Mouse (Mus musculus): ENCODE results near the gene Nudt4. TPM values are rescaled to one million over a fixed set of nuclear protein-coding genes. Genes with fewer than 3 reads are reported as not detected.

Nudt4 gene
- polyA plus RNA-seq, 1 experiment from 2014 or later = 82.2 TPM

DNA sequence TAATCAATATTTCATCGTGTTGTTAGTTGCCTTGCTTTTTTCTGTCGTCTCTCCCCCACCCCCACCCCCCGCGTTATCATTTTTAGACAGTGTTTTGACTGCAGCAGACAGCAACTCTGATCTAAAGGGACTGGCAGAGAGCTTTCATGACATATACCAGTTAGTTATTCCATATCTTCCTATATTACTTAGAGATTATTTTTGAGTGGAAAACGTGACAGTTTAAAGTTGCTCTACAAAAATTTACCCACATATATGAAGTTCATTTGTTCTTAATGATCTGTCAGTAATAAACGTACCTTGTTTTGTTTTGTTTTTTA is 27.8 kb downstream of the Nudt4 start:
- no peak overlapping the region for H3K9ac ChIP-seq
- no peaks in the 10 kb centered on the region for H3K36me3 ChIP-seq
- no peak for ATAC-seq (ENCODE audit: insufficient number of reproducible peaks, low FRiP score, low TSS enrichment, low read depth)
- no peaks in the 10 kb centered on the region for H3K27me3 ChIP-seq
- 88% methylated on average over 6 of the region's 6 CpGs for WGBS
- no peak overlapping the region for H3K4me3 ChIP-seq (replicated peaks)
- H3K4me1 ChIP-seq = peaks cover 5% of the 10 kb centered on the region; the same call in 1 of the 2 replicates
- H3K27ac ChIP-seq (replicated peaks) = no peak overlapping the region
- H3K9me3 ChIP-seq (replicated peaks) = no peaks in the 10 kb centered on the region
- H3K4me2 ChIP-seq (replicated peaks) = no peak overlapping the region

DNA sequence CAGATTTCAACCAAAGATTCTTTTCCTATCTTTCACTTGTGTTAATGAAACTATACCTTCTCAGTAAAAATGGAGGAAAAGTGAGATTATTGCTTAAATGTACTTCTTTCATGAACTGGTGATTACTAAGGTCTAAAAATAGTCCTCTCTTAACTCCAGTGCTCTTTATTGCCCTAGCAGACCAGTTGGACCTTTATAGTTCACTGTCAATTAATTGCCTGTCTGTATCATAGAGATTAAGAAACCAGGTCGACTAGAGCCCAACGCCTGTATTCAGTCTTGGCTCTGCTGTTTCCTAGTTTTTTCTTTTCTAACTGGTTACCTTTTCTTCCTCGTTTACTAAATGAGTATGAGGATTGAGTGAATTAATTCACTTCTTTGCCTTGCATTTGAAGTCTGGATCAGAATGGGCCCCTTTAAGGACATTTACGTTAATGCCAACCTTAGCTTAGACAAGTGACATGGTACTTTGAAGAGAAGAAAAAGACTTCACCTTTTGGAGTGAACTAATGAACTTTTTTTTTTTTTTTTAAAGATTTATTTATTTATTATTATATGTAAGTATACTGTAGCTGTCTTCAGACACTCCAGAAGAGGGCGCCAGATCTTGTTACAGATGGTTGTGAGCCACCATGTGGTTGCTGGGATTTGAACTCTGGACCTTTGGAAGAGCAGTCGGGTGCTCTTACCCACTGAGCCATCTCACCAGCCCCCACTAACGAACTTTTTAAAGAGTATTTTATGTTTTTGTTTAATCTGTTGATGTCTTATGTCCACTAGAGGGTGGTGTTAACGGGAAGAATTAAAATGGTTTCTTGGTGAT is 28.3 kb downstream of the Nudt4 start:
- Histone ChIP-seq H3K9ac (no peak overlapping the region), H3K4me1 (peaks cover 8% of the 10 kb centered on the region), H3K9me3 (replicated peaks) (no peaks in the 10 kb centered on the region), H3K36me3 (no peaks in the 10 kb centered on the region), H3K4me2 (replicated peaks) (no peak overlapping the region), H3K4me3 (replicated peaks) (no peak overlapping the region), H3K27ac (replicated peaks) (no peak overlapping the region), H3K27me3 (no peaks in the 10 kb centered on the region)
- no peak for ATAC-seq (ENCODE audit: insufficient number of reproducible peaks, low FRiP score, low TSS enrichment, low read depth)
- WGBS = 90% methylated on average over 8 of the region's 8 CpGs

GRCm38 (mm10) chr10:95533382-95533781 is 30.6 kb downstream of the Nudt4 start:
- H3K4me1 ChIP-seq = peaks cover 19% of the 10 kb centered on the region
- H3K4me2 ChIP-seq (replicated peaks) = no peak overlapping the region
- no peaks in the 10 kb centered on the region for H3K36me3 ChIP-seq
- no peaks in the 10 kb centered on the region for H3K27me3 ChIP-seq
- no peak overlapping the region for H3K27ac ChIP-seq (replicated peaks)
- no peak overlapping the region for H3K9ac ChIP-seq
- 92% methylated on average over 7 of the region's 7 CpGs for WGBS
- ATAC-seq (ENCODE audit: insufficient number of reproducible peaks, low FRiP score, low TSS enrichment, low read depth) = no peak
- H3K4me3 ChIP-seq (replicated peaks) = no peak overlapping the region
- H3K9me3 ChIP-seq (replicated peaks) = no peaks in the 10 kb centered on the region

GRCm38 (mm10) chr10:95532916-95533315 is 31.0 kb downstream of the Nudt4 start:
- Histone ChIP-seq H3K9ac (no peak overlapping the region), H3K4me2 (replicated peaks) (no peak overlapping the region), H3K4me1 (peaks cover 22% of the 10 kb centered on the region), H3K9me3 (replicated peaks) (no peaks in the 10 kb centered on the region), H3K4me3 (replicated peaks) (no peak overlapping the region), H3K36me3 (no peaks in the 10 kb centered on the region), H3K27ac (replicated peaks) (no peak overlapping the region), H3K27me3 (no peaks in the 10 kb centered on the region)
- no peak for ATAC-seq (ENCODE audit: insufficient number of reproducible peaks, low FRiP score, low TSS enrichment, low read depth)
- 89% methylated on average over 5 of the region's 5 CpGs for WGBS

DNA sequence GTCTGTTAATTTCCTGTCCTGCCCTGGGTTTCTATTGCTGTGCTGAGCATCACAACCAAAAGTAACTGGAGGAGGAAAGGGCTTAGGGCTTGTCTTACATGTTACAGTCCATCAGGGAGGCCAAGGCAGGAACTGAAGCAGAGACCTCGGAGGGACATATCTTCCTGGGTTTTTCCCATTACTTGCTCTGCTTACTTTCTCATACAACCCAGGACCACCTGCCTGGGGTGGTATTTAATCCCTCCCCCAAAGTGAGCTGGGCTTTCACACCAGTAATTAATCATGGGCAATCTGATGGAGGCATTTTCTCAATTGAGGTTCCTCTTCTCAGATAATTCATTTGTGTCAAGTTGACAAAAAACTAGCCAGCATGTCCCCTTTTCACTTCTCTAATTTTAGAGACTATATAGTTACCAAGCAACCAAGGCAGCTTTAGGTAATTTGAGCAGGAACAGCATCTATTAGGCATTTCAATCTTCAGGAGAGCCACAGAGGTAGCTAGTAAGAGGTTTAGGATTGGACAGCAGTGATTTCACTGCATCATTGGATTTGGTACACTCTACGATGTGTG is 33.3 kb downstream of the Nudt4 start:
- Histone ChIP-seq H3K9ac (no peak overlapping the region), H3K4me2 (replicated peaks) (no peak overlapping the region), H3K9me3 (replicated peaks) (no peaks in the 10 kb centered on the region), H3K36me3 (no peaks in the 10 kb centered on the region), H3K4me1 (peaks cover 29% of the 10 kb centered on the region), H3K4me3 (replicated peaks) (no peak overlapping the region), H3K27ac (replicated peaks) (no peak overlapping the region), H3K27me3 (no peaks in the 10 kb centered on the region)
- ATAC-seq (ENCODE audit: insufficient number of reproducible peaks, low FRiP score, low TSS enrichment, low read depth) = no peak
- 78% methylated on average over 2 of the region's 2 CpGs for WGBS

DNA sequence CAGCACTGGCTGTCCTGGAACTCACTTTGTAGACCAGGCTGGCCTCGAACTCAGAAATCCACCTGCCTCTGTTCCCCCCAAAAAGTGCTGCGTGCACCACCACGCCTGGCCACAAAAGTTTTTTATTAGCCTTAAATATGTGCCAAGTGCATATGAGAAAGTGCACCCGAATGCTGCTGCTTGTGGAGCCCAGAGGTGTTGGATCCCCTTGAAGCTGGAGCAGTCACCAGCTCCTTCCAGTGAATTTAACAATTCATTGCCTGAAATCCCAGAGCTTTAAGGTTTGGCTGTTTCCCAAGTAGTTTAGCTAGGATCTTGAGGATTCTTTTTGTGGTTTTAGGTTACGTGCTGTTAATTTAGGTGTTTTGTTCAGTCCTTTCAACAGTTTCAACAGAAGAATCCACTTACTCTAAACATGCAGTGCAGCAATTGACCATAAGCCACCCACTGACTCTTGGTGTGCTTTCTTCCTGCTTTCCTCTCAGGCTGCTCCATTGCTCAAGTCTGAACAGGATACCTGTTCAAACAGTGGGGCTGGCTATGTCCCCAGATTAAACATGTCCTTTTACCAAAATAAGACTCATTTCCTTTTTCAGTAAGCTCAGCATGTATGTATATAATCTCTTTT is 37.3 kb downstream of the Nudt4 start:
- no peaks in the 10 kb centered on the region for H3K27me3 ChIP-seq
- 47% methylated on average over 5 of the region's 5 CpGs for WGBS
- ATAC-seq (ENCODE audit: insufficient number of reproducible peaks, low FRiP score, low TSS enrichment, low read depth) = no peak
- peaks cover 29% of the 10 kb centered on the region for H3K4me1 ChIP-seq
- no peaks in the 10 kb centered on the region for H3K36me3 ChIP-seq
- no peak overlapping the region; the same call in 1 of the 2 replicates for H3K27ac ChIP-seq (replicated peaks)
- no peak overlapping the region for H3K4me3 ChIP-seq (replicated peaks)
- H3K9ac ChIP-seq = no peak overlapping the region
- no peak overlapping the region for H3K4me2 ChIP-seq (replicated peaks)
- H3K9me3 ChIP-seq (replicated peaks) = no peaks in the 10 kb centered on the region

DNA sequence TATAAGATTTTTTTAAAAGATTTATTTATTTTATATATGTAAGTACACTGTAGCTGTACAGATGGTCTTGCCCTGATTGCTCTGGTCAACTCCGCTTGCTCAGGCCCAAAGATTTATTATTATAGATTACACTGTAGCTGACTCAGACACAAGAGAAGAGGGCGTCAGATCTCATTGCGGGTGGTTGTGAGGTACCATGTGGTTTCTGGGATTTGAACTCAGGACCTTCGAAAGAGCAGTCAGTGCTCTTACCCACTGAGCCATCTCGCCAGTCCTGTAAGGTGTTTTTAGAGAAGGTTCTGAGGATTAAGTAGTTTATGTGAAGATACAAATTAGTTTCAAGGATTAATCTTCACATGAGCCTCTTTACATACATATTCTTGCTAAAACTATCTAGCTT is 38.1 kb downstream of the Nudt4 start:
- H3K27ac ChIP-seq (replicated peaks) = no peak overlapping the region
- no peak for ATAC-seq (ENCODE audit: insufficient number of reproducible peaks, low FRiP score, low TSS enrichment, low read depth)
- H3K4me1 ChIP-seq = peaks cover 28% of the 10 kb centered on the region
- no peak overlapping the region for H3K9ac ChIP-seq
- WGBS = 96% methylated on average over 5 of the region's 5 CpGs
- no peaks in the 10 kb centered on the region for H3K36me3 ChIP-seq
- no peaks in the 10 kb centered on the region for H3K9me3 ChIP-seq (replicated peaks)
- H3K27me3 ChIP-seq = no peaks in the 10 kb centered on the region
- no peak overlapping the region for H3K4me3 ChIP-seq (replicated peaks)
- no peak overlapping the region for H3K4me2 ChIP-seq (replicated peaks)

- peaks cover 23% of the 10 kb centered on the region for H3K4me1 ChIP-seq
- 71% methylated on average over 6 of the region's 6 CpGs for WGBS
- H3K36me3 ChIP-seq = no peaks in the 10 kb centered on the region
- no peak for ATAC-seq (ENCODE audit: insufficient number of reproducible peaks, low FRiP score, low TSS enrichment, low read depth)
- no peak overlapping the region for H3K27ac ChIP-seq (replicated peaks)
- H3K9ac ChIP-seq = no peak overlapping the region
- no peaks in the 10 kb centered on the region for H3K27me3 ChIP-seq
- no peak overlapping the region for H3K4me2 ChIP-seq (replicated peaks)
- H3K9me3 ChIP-seq (replicated peaks) = no peaks in the 10 kb centered on the region
- H3K4me3 ChIP-seq (replicated peaks) = no peak overlapping the region
Observed at GRCm38 (mm10) chr10:95525037-95525675, 38.8 kb downstream of the Nudt4 start.

GRCm38 (mm10) chr10:95517656-95518055 is 46.3 kb downstream of the Nudt4 start:
- Histone ChIP-seq H3K4me1 (peaks cover 4% of the 10 kb centered on the region; the same call in 1 of the 2 replicates), H3K27ac (replicated peaks) (no peak overlapping the region), H3K36me3 (no peaks in the 10 kb centered on the region), H3K9ac (no peak overlapping the region), H3K4me2 (replicated peaks) (no peak overlapping the region), H3K27me3 (no peaks in the 10 kb centered on the region), H3K4me3 (replicated peaks) (no peak overlapping the region), H3K9me3 (replicated peaks) (no peaks in the 10 kb centered on the region)
- 86% methylated on average over 6 of the region's 6 CpGs for WGBS
- no peak for ATAC-seq (ENCODE audit: insufficient number of reproducible peaks, low FRiP score, low TSS enrichment, low read depth)

- Histone ChIP-seq H3K4me1 (peaks cover 4% of the 10 kb centered on the region; the same call in 1 of the 2 replicates), H3K4me2 (replicated peaks) (peak overlapping the region; percentile 60), H3K4me3 (replicated peaks) (peak overlapping the region; percentile 99), H3K9ac (peak overlapping the region; percentile 95), H3K27me3 (no peaks in the 10 kb centered on the region), H3K27ac (replicated peaks) (peak overlapping the region; percentile 98), H3K36me3 (no peaks in the 10 kb centered on the region), H3K9me3 (replicated peaks) (no peaks in the 10 kb centered on the region)
- under 1% methylated on average over 50 of the region's 80 CpGs for WGBS
- ATAC-seq (ENCODE audit: insufficient number of reproducible peaks, low FRiP score, low TSS enrichment, low read depth) = peak; percentile 56
Observed at GRCm38 (mm10) chr10:95515293-95515931, 48.5 kb downstream of the Nudt4 start.

All from embryonic facial prominence, embryonic 15.5 days (tissue).